Mouse (Mus musculus) midbrain, embryonic 14.5 days (tissue): ENCODE results near the gene Pcnx3. TPM values are rescaled to one million over a fixed set of nuclear protein-coding genes. Genes with fewer than 3 reads are reported as not detected.
A peak's percentile ranks its signal among the peaks of the same experiment; 100 is the strongest.

Experiments used
- ATAC-seq: fragments of 200-750 bp; cut with Nextera tagmentation; 2 replicates; pipeline ENCODE4 v1.8.0; 2017; ENCODE audit warnings: moderate number of reproducible peaks, moderate library complexity; ENCODE audit not compliant: low FRiP score, low TSS enrichment
- DNase-seq: peaks from one replicate; pipeline ENCODE4 v3.0.0-alpha.2; 2015
- H3K27ac ChIP-seq: fragments of 300-500 bp; sonication (generic); replicated peaks from 2 replicates; pipeline ENCODE4 v1.5.1; 2014; ENCODE audit warnings: mild to moderate bottlenecking, low read depth, low read length, moderate library complexity
- H3K27me3 ChIP-seq: fragments of 300-500 bp; sonication (generic); 2 replicates; pipeline ENCODE4 v1.6.1; 2014; ENCODE audit warnings: low read length, control low read depth, mixed read lengths; ENCODE audit not compliant: control insufficient read depth, insufficient read depth
- H3K36me3 ChIP-seq: fragments of 300-500 bp; sonication (generic); 2 replicates; pipeline ENCODE4 v1.6.1; 2014; ENCODE audit warnings: low read length, control low read depth; ENCODE audit not compliant: control insufficient read depth, insufficient read depth
- H3K4me1 ChIP-seq: fragments of 300-500 bp; sonication (generic); 2 replicates; pipeline ENCODE4 v1.6.1; 2014; ENCODE audit warnings: mild to moderate bottlenecking, antibody characterized with exemption, low read length, control low read depth; ENCODE audit not compliant: control insufficient read depth, insufficient read depth
- H3K4me2 ChIP-seq: fragments of 300-500 bp; sonication (generic); 2 replicates; pipeline ENCODE4 v1.6.1; 2014; ENCODE audit warnings: mild to moderate bottlenecking, low read length, moderate library complexity
- H3K4me3 ChIP-seq: fragments of 300-500 bp; sonication (generic); replicated peaks from 2 replicates; pipeline ENCODE4 v1.5.1; 2014; ENCODE audit warnings: low read depth, low read length
- H3K9ac ChIP-seq: fragments of 300-500 bp; sonication (generic); replicated peaks from 2 replicates; pipeline ENCODE4 v1.6.1; 2014; ENCODE audit warnings: mild to moderate bottlenecking, low read length, moderate library complexity
- H3K9me3 ChIP-seq: fragments of 300-500 bp; sonication (generic); 2 replicates; pipeline ENCODE4 v1.6.1; 2016; ENCODE audit warnings: low read length, control low read depth, mixed read lengths; ENCODE audit not compliant: control insufficient read depth
- WGBS: fragments of 180-500 bp; shearing (Covaris S2); extraction: QIAGEN DNeasy Blood & Tissue Kit; methylation state at CpG from one replicate; pipeline ENCODE4 v1.1.7; 2014; 5-methylcytosine and 5-hydroxymethylcytosine counted together
- polyA plus RNA-seq: library from polyadenylated mRNA; unstranded; fragments of >200 nt; fragmentation: Nextera tagmentation; extraction: Ambion mirVana; gene quantifications from 2 replicates; pipeline ENCODE4 v1.2.1, GENCODE M21; 2014

Pcnx3 gene
- polyA plus RNA-seq, 1 experiment from 2014 or later = 33.6 TPM

GRCm38 (mm10) chr19:5704163-5704800 is 15.6 kb upstream of the Pcnx3 start, which contains the start of gene Kcnk7:
TSS of gene Kcnk7 (plus strand) at chr19:5704367.
- 80% methylated on average over 17 of the region's 17 CpGs for WGBS
- Histone ChIP-seq H3K9ac (no peak within 1 kb of the TSS), H3K27ac (no peak within 1 kb of the TSS), H3K36me3 (peaks cover 69% of the 10 kb centered on the region), H3K4me1 (no peaks in the 10 kb centered on the region), H3K27me3 (no peaks in the 10 kb centered on the region), H3K9me3 (no peaks in the 10 kb centered on the region), H3K4me2 (no peak within 1 kb of the TSS), H3K4me3 (no peak within 1 kb of the TSS)
- DNase-seq (no peak), ATAC-seq (no peak)

- H3K9me3 ChIP-seq = no peaks in the 10 kb centered on the region
- H3K9ac ChIP-seq = no peak overlapping the region; the same call in 1 of the 2 replicates
- peak overlapping the region; percentile 22 for H3K4me3 ChIP-seq
- peak overlapping the region; percentile 53 for H3K4me2 ChIP-seq
- H3K27ac ChIP-seq = no peak overlapping the region
- 5% methylated on average over 41 of the region's 41 CpGs for WGBS
- DNase-seq = peak; percentile 57
- peaks cover 72% of the 10 kb centered on the region for H3K36me3 ChIP-seq
- H3K4me1 ChIP-seq = peaks cover 7% of the 10 kb centered on the region; the same call in 1 of the 2 replicates
- no peak for ATAC-seq
- no peaks in the 10 kb centered on the region for H3K27me3 ChIP-seq
Observed at GRCm38 (mm10) chr19:5695849-5696462, 7.2 kb upstream of the Pcnx3 start.

GRCm38 (mm10) chr19:5693801-5694200 is 5.1 kb upstream of the Pcnx3 start:
- H3K9me3 ChIP-seq = no peaks in the 10 kb centered on the region
- no peak overlapping the region for H3K27ac ChIP-seq
- peaks cover 55% of the 10 kb centered on the region for H3K36me3 ChIP-seq
- ATAC-seq (no peak), DNase-seq (no peak)
- H3K27me3 ChIP-seq = no peaks in the 10 kb centered on the region
- peaks cover 23% of the 10 kb centered on the region; the same call in 1 of the 2 replicates for H3K4me1 ChIP-seq
- no peak overlapping the region for H3K4me2 ChIP-seq
- H3K4me3 ChIP-seq = no peak overlapping the region
- 82% methylated on average over 6 of the region's 6 CpGs for WGBS
- no peak overlapping the region for H3K9ac ChIP-seq

- no peak overlapping the region for H3K4me3 ChIP-seq
- H3K4me1 ChIP-seq = peaks cover 24% of the 10 kb centered on the region
- H3K9me3 ChIP-seq = no peaks in the 10 kb centered on the region
- peaks cover 46% of the 10 kb centered on the region for H3K36me3 ChIP-seq
- H3K27me3 ChIP-seq = no peaks in the 10 kb centered on the region
- 85% methylated on average over 10 of the region's 10 CpGs for WGBS
- no peak for DNase-seq
- no peak for ATAC-seq
- no peak overlapping the region for H3K9ac ChIP-seq
- H3K4me2 ChIP-seq = peak overlapping the region; percentile 100
- no peak overlapping the region for H3K27ac ChIP-seq
Observed at GRCm38 (mm10) chr19:5692913-5693396, 4.2 kb upstream of the Pcnx3 start.

DNA sequence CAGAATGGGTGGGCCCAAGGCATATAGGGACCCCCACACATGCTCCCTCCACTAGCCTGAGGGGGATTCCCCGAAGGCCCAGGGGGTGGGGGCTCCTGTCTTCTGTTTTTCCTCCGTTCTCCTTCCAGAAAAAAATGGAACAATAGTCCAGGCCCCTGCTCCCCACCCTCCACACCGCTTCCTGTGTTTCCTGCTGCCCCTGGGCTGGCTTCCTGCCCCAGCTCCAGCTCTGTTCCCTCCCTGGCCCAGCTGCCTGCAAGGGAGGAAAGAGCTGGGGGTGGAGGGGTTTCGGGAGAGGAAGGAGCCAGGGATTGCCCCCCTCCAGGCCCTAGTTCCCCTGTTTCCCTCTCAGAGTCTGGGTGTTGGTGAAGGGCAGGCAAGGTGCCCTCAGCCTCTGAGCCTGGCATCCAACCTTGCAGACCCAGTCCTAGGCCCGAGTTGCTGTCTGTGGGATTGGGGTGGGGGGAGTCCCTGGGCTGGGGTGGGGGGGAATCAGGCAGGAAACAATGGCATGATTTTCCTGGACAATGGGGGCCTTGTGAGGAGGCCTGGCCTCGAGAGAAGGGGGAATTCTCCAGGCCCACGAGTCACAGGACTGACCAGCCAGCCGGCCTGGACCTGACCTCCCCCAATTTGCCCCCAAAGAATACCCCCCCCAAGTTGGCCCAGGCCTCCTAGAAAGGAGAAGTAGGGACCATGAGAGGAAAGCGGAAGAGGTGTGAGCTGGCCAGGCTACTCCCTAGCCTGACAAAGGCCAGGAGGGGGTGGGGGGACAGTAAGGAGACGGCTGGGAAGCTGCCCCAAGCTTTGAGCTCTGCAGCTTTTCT is 3.6 kb upstream of the Pcnx3 start:
- H3K9ac ChIP-seq = peak overlapping the region; percentile 50
- no peak for ATAC-seq
- peak overlapping the region; percentile 100 for H3K4me2 ChIP-seq
- H3K36me3 ChIP-seq = peaks cover 40% of the 10 kb centered on the region
- peaks cover 30% of the 10 kb centered on the region for H3K4me1 ChIP-seq
- no peaks in the 10 kb centered on the region for H3K9me3 ChIP-seq
- DNase-seq = no peak
- no peaks in the 10 kb centered on the region for H3K27me3 ChIP-seq
- 0 out of 2 replicates have a peak overlapping the region, but pooled peaks have one; percentile 8 for H3K4me3 ChIP-seq
- 0 out of 2 replicates have a peak overlapping the region, but pooled peaks have one; percentile 17 for H3K27ac ChIP-seq
- 69% methylated on average over 10 of the region's 10 CpGs for WGBS

DNA sequence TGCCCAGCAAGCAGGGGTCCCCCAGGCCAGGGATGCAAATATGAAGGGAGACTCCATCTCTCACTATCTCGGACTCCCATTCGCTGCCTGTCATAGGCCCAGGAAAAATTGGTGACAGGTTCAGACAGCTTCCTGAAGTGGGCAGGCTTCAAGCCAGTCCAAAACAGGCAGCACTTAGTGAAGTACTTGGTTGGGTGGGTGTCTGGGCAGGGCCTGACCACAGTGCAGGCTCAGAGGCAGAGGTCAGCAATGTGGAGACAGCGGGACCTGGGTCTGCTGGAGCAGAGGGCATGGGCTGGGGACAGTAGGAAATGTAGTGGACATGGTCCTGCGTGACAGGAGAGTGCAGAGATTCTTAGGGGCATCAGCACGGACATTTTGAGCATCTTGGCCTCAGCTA is 2.9 kb upstream of the Pcnx3 start:
- Histone ChIP-seq H3K9ac (peak overlapping the region; percentile 50), H3K4me1 (peaks cover 33% of the 10 kb centered on the region), H3K27me3 (no peaks in the 10 kb centered on the region), H3K36me3 (peaks cover 36% of the 10 kb centered on the region), H3K4me3 (0 out of 2 replicates have a peak overlapping the region, but pooled peaks have one; percentile 8), H3K9me3 (no peaks in the 10 kb centered on the region), H3K4me2 (peak overlapping the region; percentile 100), H3K27ac (0 out of 2 replicates have a peak overlapping the region, but pooled peaks have one; percentile 8)
- DNase-seq (no peak), ATAC-seq (no peak)
- 90% methylated on average over 5 of the region's 5 CpGs for WGBS

DNA sequence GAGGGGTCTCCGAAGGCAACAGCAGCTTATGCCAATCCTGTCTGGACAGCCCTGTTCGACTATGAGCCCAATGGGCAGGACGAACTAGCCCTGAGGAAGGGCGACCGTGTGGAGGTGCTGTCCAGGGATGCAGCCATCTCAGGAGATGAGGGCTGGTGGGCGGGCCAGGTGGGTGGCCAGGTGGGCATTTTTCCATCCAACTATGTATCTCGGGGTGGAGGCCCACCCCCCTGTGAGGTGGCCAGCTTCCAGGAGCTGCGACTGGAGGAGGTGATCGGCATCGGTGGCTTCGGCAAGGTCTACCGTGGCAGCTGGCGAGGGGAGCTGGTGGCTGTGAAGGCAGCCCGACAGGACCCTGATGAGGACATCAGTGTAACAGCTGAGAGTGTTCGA is 1.6 kb upstream of the Pcnx3 start:
- Histone ChIP-seq H3K9me3 (no peaks in the 10 kb centered on the region), H3K27me3 (no peaks in the 10 kb centered on the region), H3K4me3 (peak overlapping the region; percentile 89), H3K36me3 (peaks cover 41% of the 10 kb centered on the region), H3K27ac (no peak overlapping the region), H3K4me1 (peaks cover 33% of the 10 kb centered on the region), H3K4me2 (peak overlapping the region; percentile 100), H3K9ac (peak overlapping the region; percentile 75)
- ATAC-seq = no peak
- 77% methylated on average over 15 of the region's 15 CpGs for WGBS
- DNase-seq = no peak

- peak overlapping the region; percentile 84 for H3K27ac ChIP-seq
- peaks cover 33% of the 10 kb centered on the region for H3K4me1 ChIP-seq
- DNase-seq = peak; percentile 69
- H3K9ac ChIP-seq = peak overlapping the region; percentile 75
- H3K9me3 ChIP-seq = no peaks in the 10 kb centered on the region
- ATAC-seq = no peak; the same call in 1 of the 2 replicates
- H3K36me3 ChIP-seq = peaks cover 41% of the 10 kb centered on the region
- peak overlapping the region; percentile 89 for H3K4me3 ChIP-seq
- peak overlapping the region; percentile 100 for H3K4me2 ChIP-seq
- no peaks in the 10 kb centered on the region for H3K27me3 ChIP-seq
- 15% methylated on average over 42 of the region's 42 CpGs for WGBS
Observed at GRCm38 (mm10) chr19:5689565-5690342, 1.0 kb upstream of the Pcnx3 start.
